Mouse (Mus musculus): Measurements from ENCODE around the gene Kremen2.

DNA sequence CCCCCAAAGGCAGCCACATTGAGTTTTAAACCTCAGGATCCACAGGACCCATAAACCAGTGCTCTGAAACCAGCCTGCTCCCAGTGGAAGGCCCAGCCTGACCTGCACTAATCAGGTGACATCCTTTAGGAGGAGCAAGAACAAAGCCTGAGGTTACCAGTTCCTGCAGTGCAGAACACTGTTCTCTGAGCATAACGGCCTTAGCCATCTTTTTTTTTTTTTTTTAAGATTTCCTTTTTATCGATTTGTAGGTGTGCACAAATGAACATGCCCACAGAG, 45.4 kb upstream of the Kremen2 start:
- no peak for TF ChIP-seq CTCF (IDR thresholded peaks at IDR 0.05; ENCODE audit: borderline replicate concordance, control insufficient read depth, extremely low read depth, insufficient read depth, low read length, poor library complexity)
- no peak for TF ChIP-seq POLR2A (IDR thresholded peaks at IDR 0.05; ENCODE audit: control insufficient read depth, extremely low read depth, insufficient read depth, low read length, poor library complexity)

Data from thymus, adult 2 months (tissue).